Mouse (Mus musculus) brain, adult 2 months (tissue): ENCODE data around the gene Gm47791.

Source experiments
- DNase-seq: peaks from one replicate; pipeline ENCODE4 v3.0.0; 2011; ENCODE audit warnings: low read depth, low spot score

The Gm47791 gene

GRCm38 (mm10) chr1:82724339-82725025 lies 46.6 kb downstream of the Gm47791 start, which contains the start of gene Mff:
Gene Mff (plus strand): TSS chr1:82724890.
- peak; percentile 99 for DNase-seq
